Mouse (Mus musculus) neural tube, embryonic 13.5 days (tissue): ENCODE data around the gene Ift20. TPM values are rescaled to one million over a fixed set of nuclear protein-coding genes. Genes with fewer than 3 reads are reported as not detected.

ENCODE experiments used
- ATAC-seq: fragments of 200-750 bp; cut with Nextera tagmentation; 2 replicates; pipeline ENCODE4 v1.8.0; 2017; ENCODE audit warnings: low read depth, mild to moderate bottlenecking, moderate TSS enrichment, moderate library complexity
- H3K27ac ChIP-seq: fragments of 300-500 bp; sonication (generic); replicated peaks from 2 replicates; pipeline ENCODE4 v1.5.1; 2015; ENCODE audit warnings: moderate library complexity, mild to moderate bottlenecking, inconsistent platforms
- H3K27me3 ChIP-seq: fragments of 300-500 bp; sonication (generic); 2 replicates; pipeline ENCODE4 v1.6.1; 2015; ENCODE audit warnings: mild to moderate bottlenecking, inconsistent platforms
- H3K36me3 ChIP-seq: fragments of 300-500 bp; sonication (generic); 2 replicates; pipeline ENCODE4 v1.6.1; 2015; ENCODE audit warnings: mild to moderate bottlenecking, inconsistent platforms
- H3K4me1 ChIP-seq: fragments of 300-500 bp; sonication (generic); replicated peaks from 2 replicates; pipeline ENCODE4 v1.6.1; 2015; ENCODE audit warnings: inconsistent platforms
- H3K4me2 ChIP-seq: fragments of 300-500 bp; sonication (generic); 2 replicates; pipeline ENCODE4 v1.6.1; 2015; ENCODE audit warnings: inconsistent platforms, mild to moderate bottlenecking, moderate library complexity
- H3K4me3 ChIP-seq: fragments of 300-500 bp; sonication (generic); 2 replicates; pipeline ENCODE4 v1.5.1; 2015; ENCODE audit warnings: mild to moderate bottlenecking, inconsistent platforms
- H3K9ac ChIP-seq: fragments of 300-500 bp; sonication (generic); 2 replicates; pipeline ENCODE4 v1.6.1; 2015; ENCODE audit warnings: moderate library complexity, mild to moderate bottlenecking, inconsistent platforms
- H3K9me3 ChIP-seq: fragments of 300-500 bp; sonication (generic); 2 replicates; pipeline ENCODE4 v1.6.1; 2016; ENCODE audit warnings: inconsistent platforms
- WGBS: fragments of 180-500 bp; shearing (Covaris S2); methylation state at CpG from one replicate; pipeline ENCODE4 v1.1.7; 2015; 5-methylcytosine and 5-hydroxymethylcytosine counted together
- polyA plus RNA-seq: library from polyadenylated mRNA; unstranded; fragments of >200 nt; fragmentation: Nextera tagmentation; extraction: Ambion mirVana; gene quantifications from 2 replicates; pipeline ENCODE4 v1.2.1, GENCODE M21; 2015

The Ift20 gene
- polyA plus RNA-seq, 1 experiment from 2014 or later, result 120 TPM

DNA sequence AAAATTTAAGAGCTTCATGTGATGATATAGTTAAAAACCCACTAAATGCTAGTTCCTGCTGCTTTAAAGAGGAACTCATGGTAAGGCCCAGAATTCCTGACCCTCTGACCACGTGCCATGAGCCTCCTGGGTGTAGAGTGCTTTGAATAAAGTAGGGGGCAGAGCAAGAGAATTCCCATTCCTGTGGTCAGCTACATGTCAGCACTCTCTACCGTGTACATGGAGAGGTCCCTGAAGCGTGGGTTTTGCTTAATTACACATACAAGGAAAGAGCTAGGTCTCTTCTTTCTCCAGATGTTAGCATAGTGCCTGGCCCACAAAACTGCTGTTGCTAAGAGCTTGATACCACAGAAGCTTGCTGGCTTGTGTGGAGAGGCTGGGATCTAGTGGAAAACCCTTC, 30.7 kb upstream of the Ift20 start:
- 86% methylated on average over 3 of the region's 3 CpGs for WGBS
- no peaks in the 10 kb centered on the region for H3K4me1 ChIP-seq
- no peak overlapping the region for H3K4me2 ChIP-seq
- no peak for ATAC-seq
- peaks cover 49% of the 10 kb centered on the region for H3K36me3 ChIP-seq
- peaks cover 3% of the 10 kb centered on the region for H3K27me3 ChIP-seq
- no peak overlapping the region for H3K27ac ChIP-seq
- no peak overlapping the region for H3K4me3 ChIP-seq
- no peaks in the 10 kb centered on the region for H3K9me3 ChIP-seq
- no peak overlapping the region for H3K9ac ChIP-seq

DNA sequence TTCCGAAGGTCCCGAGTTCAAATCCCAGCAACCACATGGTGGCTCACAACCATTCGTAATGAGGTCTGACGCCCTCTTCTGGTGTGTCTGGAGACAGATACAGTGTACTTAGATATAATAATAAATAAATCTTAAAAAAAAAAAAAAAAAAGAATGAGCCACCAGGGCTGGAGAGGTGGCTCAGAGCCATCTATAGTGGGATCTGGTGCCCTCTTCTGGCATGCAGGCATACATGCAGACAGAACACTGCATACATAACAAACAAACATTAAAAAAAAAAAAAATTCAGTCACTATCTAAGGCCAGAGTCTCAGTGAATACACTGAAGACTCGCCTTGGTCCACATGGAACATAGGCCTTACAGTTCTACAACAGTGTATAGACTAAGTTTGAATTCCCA, 27.0 kb upstream of the Ift20 start:
- no peak overlapping the region for H3K27ac ChIP-seq
- H3K4me3 ChIP-seq, result no peak overlapping the region
- no peak overlapping the region for H3K9ac ChIP-seq
- H3K4me2 ChIP-seq, result no peak overlapping the region
- no peaks in the 10 kb centered on the region for H3K27me3 ChIP-seq
- H3K4me1 ChIP-seq, result peaks cover 26% of the 10 kb centered on the region
- H3K9me3 ChIP-seq, result no peaks in the 10 kb centered on the region
- 77% methylated on average over 5 of the region's 5 CpGs for WGBS
- H3K36me3 ChIP-seq, result peaks cover 53% of the 10 kb centered on the region
- ATAC-seq, result no peak

- under 1% methylated on average over 66 of the region's 67 CpGs for WGBS
- peak within 1 kb of the TSS; percentile 94 for H3K4me2 ChIP-seq
- H3K27ac ChIP-seq, result peak within 1 kb of the TSS; percentile 89
- H3K36me3 ChIP-seq, result peaks cover 58% of the 10 kb centered on the region
- H3K9me3 ChIP-seq, result no peaks in the 10 kb centered on the region
- peak within 1 kb of the TSS; percentile 95 for H3K4me3 ChIP-seq
- peaks cover 28% of the 10 kb centered on the region for H3K4me1 ChIP-seq
- ATAC-seq, result peak; percentile 96
- H3K9ac ChIP-seq, result peak within 1 kb of the TSS; percentile 98
- H3K27me3 ChIP-seq, result no peaks in the 10 kb centered on the region
Measured at GRCm38 (mm10) chr11:78512025-78512957, 23.9 kb upstream of the Ift20 start, which contains the start of the genes Tmem199 and Poldip2. Gene Tmem199, minus strand, starts transcription at chr11:78512172. Gene Poldip2, plus strand, starts transcription at chr11:78512193.

- peaks cover 58% of the 10 kb centered on the region for H3K36me3 ChIP-seq
- ATAC-seq, result no peak
- no peaks in the 10 kb centered on the region for H3K27me3 ChIP-seq
- peak overlapping the region; percentile 95 for H3K4me3 ChIP-seq
- H3K4me1 ChIP-seq, result peaks cover 28% of the 10 kb centered on the region
- 76% methylated on average over 3 of the region's 3 CpGs for WGBS
- peak overlapping the region; percentile 98 for H3K9ac ChIP-seq
- H3K4me2 ChIP-seq, result peak overlapping the region; percentile 94
- H3K9me3 ChIP-seq, result no peaks in the 10 kb centered on the region
- H3K27ac ChIP-seq, result no peak overlapping the region
Measured at GRCm38 (mm10) chr11:78513106-78513790, 22.9 kb upstream of the Ift20 start.

- H3K9me3 ChIP-seq, result no peaks in the 10 kb centered on the region
- H3K4me1 ChIP-seq, result peaks cover 26% of the 10 kb centered on the region
- no peak overlapping the region for H3K27ac ChIP-seq
- peaks cover 67% of the 10 kb centered on the region for H3K36me3 ChIP-seq
- no peaks in the 10 kb centered on the region for H3K27me3 ChIP-seq
- no peak overlapping the region for H3K9ac ChIP-seq
- H3K4me2 ChIP-seq, result no peak overlapping the region
- no peak for ATAC-seq
- H3K4me3 ChIP-seq, result no peak overlapping the region
- WGBS, result 65% methylated on average over 2 of the region's 2 CpGs
Measured at GRCm38 (mm10) chr11:78515549-78516325, 20.4 kb upstream of the Ift20 start.

DNA sequence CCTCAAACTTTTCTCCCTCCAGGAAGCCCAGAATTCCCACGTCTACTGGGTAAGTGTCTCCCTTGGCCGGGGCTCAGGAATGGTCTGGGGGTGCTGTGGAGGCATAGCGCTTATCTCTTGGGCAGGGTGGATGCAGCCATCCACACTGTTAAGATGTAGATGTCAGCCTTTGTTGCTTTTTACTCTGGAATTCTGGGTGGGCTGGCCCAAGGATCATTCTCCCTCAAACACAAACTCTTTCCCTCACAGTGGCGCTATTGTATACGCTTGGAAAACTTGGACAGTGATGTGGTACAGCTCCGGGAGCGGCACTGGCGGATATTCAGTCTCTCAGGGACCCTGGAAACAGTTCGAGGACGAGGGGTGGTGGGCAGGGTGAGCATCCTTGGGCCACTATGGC, 17.2 kb upstream of the Ift20 start:
- no peak for ATAC-seq
- peaks cover 4% of the 10 kb centered on the region; the same call in 1 of the 2 replicates for H3K4me1 ChIP-seq
- peaks cover 97% of the 10 kb centered on the region for H3K36me3 ChIP-seq

DNA sequence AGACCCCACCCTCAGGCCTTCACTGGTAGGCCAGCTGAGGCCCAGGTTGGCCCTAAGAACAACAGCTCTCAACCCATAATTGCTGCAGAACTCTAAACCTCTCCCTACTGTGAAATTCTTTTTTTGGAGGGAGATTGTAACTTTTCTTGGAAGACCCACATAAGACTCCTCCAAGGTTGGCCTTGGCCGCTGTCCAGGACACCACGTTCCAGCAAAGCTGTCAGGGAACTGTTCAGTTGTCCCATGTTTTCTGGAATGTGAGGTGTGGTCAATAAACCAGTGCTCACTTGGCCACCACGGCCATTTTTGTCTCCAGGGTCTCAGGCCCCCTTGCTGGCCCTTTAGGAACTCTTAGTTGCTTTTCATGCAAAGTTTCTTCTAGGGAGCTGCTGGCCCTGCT, 14.3 kb upstream of the Ift20 start:
- WGBS, result 92% methylated on average over 3 of the region's 3 CpGs
- H3K4me2 ChIP-seq, result no peak overlapping the region
- 0 out of 2 replicates have a peak overlapping the region, but pooled peaks have one; percentile 23 for H3K27ac ChIP-seq
- no peaks in the 10 kb centered on the region for H3K9me3 ChIP-seq
- peaks cover 4% of the 10 kb centered on the region; the same call in 1 of the 2 replicates for H3K4me1 ChIP-seq
- ATAC-seq, result no peak
- no peak overlapping the region for H3K9ac ChIP-seq
- H3K36me3 ChIP-seq, result peaks cover 97% of the 10 kb centered on the region
- H3K27me3 ChIP-seq, result no peaks in the 10 kb centered on the region
- no peak overlapping the region for H3K4me3 ChIP-seq

More for the DNA sequence above, 17.2 kb upstream of the Ift20 start:
- Histone ChIP-seq H3K27me3 (no peaks in the 10 kb centered on the region), H3K9me3 (no peaks in the 10 kb centered on the region), H3K4me2 (no peak overlapping the region), H3K9ac (no peak overlapping the region), H3K4me3 (no peak overlapping the region), H3K27ac (no peak overlapping the region)
- 86% methylated on average over 10 of the region's 10 CpGs for WGBS

- peaks cover 4% of the 10 kb centered on the region; the same call in 1 of the 2 replicates for H3K4me1 ChIP-seq
- no peak overlapping the region for H3K4me3 ChIP-seq
- H3K36me3 ChIP-seq, result peaks cover 100% of the 10 kb centered on the region
- no peaks in the 10 kb centered on the region for H3K27me3 ChIP-seq
- H3K9me3 ChIP-seq, result no peaks in the 10 kb centered on the region
- no peak for ATAC-seq
- H3K4me2 ChIP-seq, result no peak overlapping the region
- peak overlapping the region; percentile 23 for H3K27ac ChIP-seq
- 86% methylated on average over 1 of the region's 1 CpGs for WGBS
- no peak overlapping the region for H3K9ac ChIP-seq
Measured at GRCm38 (mm10) chr11:78522481-78522997, 13.6 kb upstream of the Ift20 start.

DNA sequence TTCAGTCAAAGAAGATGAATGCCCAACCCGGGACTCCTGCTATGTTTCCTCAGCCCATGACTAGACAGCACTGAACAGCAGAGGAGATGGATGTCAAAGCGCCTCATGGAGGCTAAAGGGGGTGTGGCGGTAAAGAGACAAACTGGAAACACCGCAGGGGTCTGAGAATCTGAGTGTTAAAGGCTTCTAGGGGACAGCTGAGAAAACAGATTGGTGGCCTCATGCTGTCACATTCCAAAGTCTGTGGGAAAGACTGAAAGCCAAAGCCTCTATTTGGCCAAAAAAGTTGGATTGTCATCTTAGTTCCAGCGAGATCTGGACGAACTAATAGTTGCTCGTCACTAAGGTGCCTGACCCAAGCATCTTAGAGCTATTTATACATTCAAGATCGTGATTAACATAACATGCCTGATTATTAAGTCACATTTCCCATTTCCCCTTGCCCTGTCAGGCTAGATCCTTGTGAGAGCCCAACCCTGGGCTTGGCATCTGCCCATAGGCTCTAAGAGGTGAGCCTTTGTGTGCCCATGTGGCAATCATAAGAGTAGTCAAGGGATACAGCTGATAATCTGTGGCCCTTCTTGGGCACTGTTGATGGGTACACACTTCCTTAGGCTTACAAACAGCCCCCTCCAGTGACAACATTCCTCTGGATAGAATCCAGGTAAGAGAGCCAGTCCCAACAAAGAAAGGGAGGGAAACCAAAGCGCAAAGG, 12.8 kb upstream of the Ift20 start:
- Histone ChIP-seq H3K9me3 (no peaks in the 10 kb centered on the region), H3K4me2 (no peak overlapping the region), H3K36me3 (peaks cover 100% of the 10 kb centered on the region), H3K4me3 (no peak overlapping the region), H3K9ac (no peak overlapping the region), H3K27me3 (no peaks in the 10 kb centered on the region), H3K27ac (peak overlapping the region; percentile 33; the same call in 1 of the 2 replicates), H3K4me1 (peaks cover 4% of the 10 kb centered on the region; the same call in 1 of the 2 replicates)
- no peak for ATAC-seq
- 74% methylated on average over 9 of the region's 9 CpGs for WGBS

DNA sequence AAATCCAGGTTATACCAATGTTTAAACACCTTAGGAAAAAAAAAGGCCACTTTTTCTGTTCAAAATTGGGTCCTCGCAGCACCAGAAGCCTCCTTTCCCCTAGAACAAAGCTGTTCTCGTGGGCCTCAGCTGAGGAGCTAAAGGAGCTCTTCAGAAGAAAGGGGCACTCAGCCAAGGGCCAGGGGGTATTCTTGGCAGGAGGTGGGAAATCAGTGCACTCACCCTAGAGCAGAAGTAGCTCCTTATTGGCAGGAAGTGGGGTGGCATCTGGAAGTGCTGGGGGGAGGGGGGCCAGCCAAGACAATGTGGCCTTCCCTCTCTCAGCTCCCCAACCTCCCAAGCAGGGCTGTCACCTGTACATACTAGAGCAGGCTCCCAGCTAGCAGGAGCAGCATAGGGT, 11.3 kb upstream of the Ift20 start:
- no peak overlapping the region for H3K4me3 ChIP-seq
- H3K36me3 ChIP-seq, result peaks cover 100% of the 10 kb centered on the region
- peaks cover 4% of the 10 kb centered on the region; the same call in 1 of the 2 replicates for H3K4me1 ChIP-seq
- no peak for ATAC-seq
- no peak overlapping the region for H3K4me2 ChIP-seq
- 71% methylated on average over 2 of the region's 2 CpGs for WGBS
- H3K9me3 ChIP-seq, result no peaks in the 10 kb centered on the region
- H3K27me3 ChIP-seq, result no peaks in the 10 kb centered on the region
- 0 out of 2 replicates have a peak overlapping the region, but pooled peaks have one; percentile 5 for H3K27ac ChIP-seq
- H3K9ac ChIP-seq, result no peak overlapping the region

GRCm38 (mm10) chr11:78528714-78529113, 7.4 kb upstream of the Ift20 start:
- no peak for ATAC-seq
- no peak overlapping the region for H3K9ac ChIP-seq
- WGBS, result 86% methylated on average over 9 of the region's 9 CpGs

More at GRCm38 (mm10) chr11:78528714-78529113, 7.4 kb upstream of the Ift20 start:
- Histone ChIP-seq H3K36me3 (peaks cover 67% of the 10 kb centered on the region), H3K4me2 (no peak overlapping the region), H3K9me3 (no peaks in the 10 kb centered on the region), H3K27ac (no peak overlapping the region), H3K4me1 (peaks cover 9% of the 10 kb centered on the region; the same call in 1 of the 2 replicates), H3K27me3 (no peaks in the 10 kb centered on the region), H3K4me3 (no peak overlapping the region)
